Mouse (Mus musculus) small intestine, adult 2 months (tissue): ENCODE data around the gene Gm884. TPM values are rescaled to one million over a fixed set of nuclear protein-coding genes. Genes with fewer than 3 reads are reported as not detected.

Experiments used
- H3K27ac ChIP-seq: fragments of 200-500 bp; 2 replicates; pipeline ENCODE4 v1.5.1; 2012; ENCODE audit warnings: low read depth, low read length, control low read depth, inconsistent platforms; ENCODE audit not compliant: insufficient read depth
- H3K27me3 ChIP-seq: fragments of 200-500 bp; 2 replicates; pipeline ENCODE4 v1.6.1; 2012; ENCODE audit warnings: mild to moderate bottlenecking, moderate library complexity, low read length, inconsistent platforms; ENCODE audit not compliant: control insufficient read depth, insufficient read depth
- H3K36me3 ChIP-seq: fragments of 200-500 bp; 2 replicates; pipeline ENCODE4 v1.6.1; 2012; ENCODE audit warnings: mild to moderate bottlenecking, low read length, control low read depth, inconsistent platforms; ENCODE audit not compliant: control insufficient read depth, insufficient read depth
- H3K4me1 ChIP-seq: fragments of 200-500 bp; 2 replicates; pipeline ENCODE4 v1.6.1; 2012; ENCODE audit warnings: low read length, inconsistent platforms, mixed read lengths; ENCODE audit not compliant: control insufficient read depth, insufficient read depth, insufficient read length
- H3K4me3 ChIP-seq: fragments of 200-500 bp; 2 replicates; pipeline ENCODE4 v1.5.1; 2012; ENCODE audit warnings: low read depth, mild to moderate bottlenecking, control low read depth, inconsistent platforms, low read length, moderate library complexity
- CTCF ChIP-seq: fragments of 200-500 bp; IDR thresholded peaks from 2 replicates; pipeline ENCODE4 v1.5.1; 2012; ENCODE audit warnings: low read depth, mild to moderate bottlenecking, control low read depth, inconsistent platforms, low read length, moderate library complexity, mixed read lengths; ENCODE audit not compliant: insufficient replicate concordance, insufficient read length; ENCODE audit errors: extremely low read depth
- POLR2A ChIP-seq: fragments of 200-500 bp; IDR thresholded peaks from 2 replicates; pipeline ENCODE4 v1.6.1; 2012; ENCODE audit warnings: low read depth, mild to moderate bottlenecking, control low read depth, inconsistent platforms, low read length, moderate library complexity
- WGBS: fragments of 180-500 bp; shearing (Covaris S2); methylation state at CpG from one replicate; pipeline ENCODE4 v1.1.7; 2018; 5-methylcytosine and 5-hydroxymethylcytosine counted together
- polyA plus RNA-seq: library from polyadenylated mRNA; depleted of rRNA; stranded (reverse); fragments of >200 nt; gene quantifications from 2 replicates; pipeline ENCODE4 v1.2.3, GENCODE M21; 2012

Gm884 gene
- polyA plus RNA-seq, 1 experiment = not detected

DNA sequence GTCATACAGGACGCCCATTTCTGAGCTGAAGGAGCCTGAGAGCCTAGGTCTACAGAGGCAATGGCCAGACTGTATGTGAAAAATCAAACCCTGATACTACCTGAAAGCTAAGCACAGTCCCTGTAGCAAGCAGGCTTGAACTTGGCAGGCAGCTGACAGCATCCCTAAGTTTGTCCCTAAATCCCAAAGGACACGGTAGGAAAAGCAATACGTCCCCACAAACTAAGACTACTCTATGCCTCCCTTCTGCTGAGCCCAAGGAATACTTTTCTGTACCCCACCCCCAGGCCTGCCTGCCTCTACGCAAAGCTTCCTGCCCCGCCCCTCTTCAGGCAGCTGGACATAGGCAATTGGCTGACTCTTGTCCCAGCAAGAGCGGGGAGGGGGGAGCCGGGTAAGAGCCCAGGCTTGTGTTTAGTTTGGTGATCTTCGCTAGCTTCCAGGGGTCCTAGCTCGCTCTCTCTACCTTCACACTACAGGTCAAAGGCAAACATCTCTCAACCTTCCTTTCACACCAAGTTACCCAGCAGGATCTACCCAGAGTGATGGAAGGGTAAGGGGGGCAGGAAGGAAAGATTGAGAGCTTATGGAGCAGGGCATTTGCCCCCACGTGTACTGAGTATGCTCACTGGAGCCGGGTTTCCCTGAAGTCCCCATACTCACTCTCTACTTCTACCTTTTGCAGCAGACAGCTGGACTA lies 27.1 kb upstream of the Gm884 start:
- TF ChIP-seq CTCF (no peak), POLR2A (no peak)
- no peaks in the 10 kb centered on the region for H3K36me3 ChIP-seq
- no peak overlapping the region for H3K4me3 ChIP-seq
- 15% methylated on average over 11 of the region's 11 CpGs for WGBS
- peaks cover 29% of the 10 kb centered on the region for H3K27me3 ChIP-seq
- H3K4me1 ChIP-seq = peaks cover 10% of the 10 kb centered on the region
- H3K27ac ChIP-seq = no peak overlapping the region

DNA sequence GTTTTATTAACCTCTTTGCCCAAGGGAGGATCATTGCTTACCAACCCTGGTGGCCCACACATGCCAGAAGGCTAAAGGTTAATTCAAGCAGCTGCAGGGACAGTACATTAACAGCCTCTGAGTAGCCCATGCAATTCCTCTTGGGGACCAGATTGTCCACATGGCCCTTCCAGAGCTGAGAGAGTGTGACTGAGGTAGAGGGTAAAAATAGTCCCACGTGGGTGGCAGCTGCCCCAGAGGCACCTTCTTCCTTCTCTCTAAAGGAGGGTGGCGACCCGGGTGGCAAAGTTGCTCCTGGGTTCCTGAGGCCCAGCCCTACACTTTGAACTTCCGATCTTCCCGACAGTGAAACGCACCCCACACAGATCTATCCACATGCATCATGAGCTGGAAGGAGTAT lies 25.4 kb upstream of the Gm884 start:
- H3K4me1 ChIP-seq = peaks cover 7% of the 10 kb centered on the region
- TF ChIP-seq POLR2A = no peak
- no peak for TF ChIP-seq CTCF
- H3K27ac ChIP-seq = no peak overlapping the region
- no peaks in the 10 kb centered on the region for H3K36me3 ChIP-seq
- H3K27me3 ChIP-seq = peaks cover 29% of the 10 kb centered on the region
- 78% methylated on average over 6 of the region's 6 CpGs for WGBS
- no peak overlapping the region for H3K4me3 ChIP-seq

DNA sequence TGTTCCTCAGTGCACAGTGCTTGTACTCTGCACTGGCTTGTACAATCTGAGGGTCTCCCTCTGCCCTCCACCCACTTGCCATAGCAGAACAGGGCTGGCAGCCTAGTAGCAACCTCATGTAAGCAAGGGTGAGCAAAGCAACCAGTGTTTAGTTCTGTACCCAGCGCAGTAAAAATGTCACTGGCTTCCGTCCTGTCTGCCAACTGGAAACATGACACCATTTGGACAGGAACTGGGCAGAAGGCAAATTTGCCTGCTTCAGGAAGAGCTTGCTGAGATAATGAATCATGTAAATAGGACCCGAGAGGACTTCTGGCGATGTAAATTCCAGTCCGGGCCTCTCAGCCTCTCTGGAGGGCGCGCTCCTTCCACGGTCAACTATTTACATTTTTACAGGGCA lies 24.8 kb upstream of the Gm884 start:
- H3K36me3 ChIP-seq = no peaks in the 10 kb centered on the region
- H3K4me3 ChIP-seq = no peak overlapping the region
- no peak overlapping the region for H3K27ac ChIP-seq
- peaks cover 7% of the 10 kb centered on the region for H3K4me1 ChIP-seq
- WGBS = 53% methylated on average over 8 of the region's 8 CpGs
- TF ChIP-seq POLR2A = no peak
- TF ChIP-seq CTCF = no peak
- peaks cover 24% of the 10 kb centered on the region for H3K27me3 ChIP-seq

DNA sequence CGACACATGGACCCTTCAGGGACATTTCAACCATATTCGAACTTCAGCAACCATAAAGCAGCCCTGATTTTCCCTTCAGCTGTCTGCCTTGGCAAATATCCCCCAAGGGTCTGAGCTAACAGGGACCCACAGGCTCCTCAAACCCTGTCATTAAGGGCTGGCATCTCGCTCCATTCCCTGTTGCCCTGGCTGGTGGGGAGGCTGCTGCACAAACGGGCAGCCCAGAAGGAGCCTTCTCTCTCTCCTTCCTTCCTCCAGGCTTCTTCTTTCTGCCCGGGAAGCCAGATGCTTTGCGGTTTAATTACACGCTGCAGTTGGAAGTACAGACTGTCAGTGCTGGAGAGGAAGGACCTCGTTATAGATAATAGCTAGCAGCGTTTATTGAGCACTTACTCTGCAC lies 22.3 kb upstream of the Gm884 start:
- Histone ChIP-seq H3K4me3 (no peak overlapping the region), H3K36me3 (no peaks in the 10 kb centered on the region), H3K27ac (no peak overlapping the region), H3K4me1 (no peaks in the 10 kb centered on the region), H3K27me3 (peaks cover 12% of the 10 kb centered on the region)
- no peak for TF ChIP-seq POLR2A
- TF ChIP-seq CTCF = no peak
- 55% methylated on average over 9 of the region's 9 CpGs for WGBS

DNA sequence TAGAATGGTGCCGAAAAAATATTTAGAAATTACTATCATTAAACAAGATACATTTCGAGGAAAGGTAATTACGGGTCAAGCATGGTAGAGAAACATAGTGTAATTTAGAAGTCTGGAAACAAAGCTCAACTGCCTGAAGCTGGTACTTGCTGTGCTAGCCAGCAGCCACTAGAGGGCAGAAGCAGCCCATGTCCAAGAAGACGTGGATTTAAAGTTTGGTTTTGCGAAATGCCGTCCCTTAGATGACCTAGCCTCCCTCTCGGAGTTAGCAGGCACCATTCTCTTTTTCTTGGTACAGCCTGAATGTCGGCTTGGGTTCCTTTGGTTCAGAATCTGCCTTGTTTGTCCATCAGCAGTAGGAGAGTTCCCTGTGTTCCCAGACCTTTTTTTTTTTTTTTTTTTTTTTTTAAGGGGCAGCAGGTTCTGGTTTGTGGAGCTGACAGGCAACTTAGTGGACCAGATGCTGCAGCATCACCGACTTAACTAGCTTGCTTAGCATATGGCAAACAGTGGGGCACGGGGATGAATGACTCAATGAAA lies 18.5 kb upstream of the Gm884 start:
- Histone ChIP-seq H3K27ac (no peak overlapping the region), H3K4me1 (no peaks in the 10 kb centered on the region), H3K27me3 (peaks cover 5% of the 10 kb centered on the region; the same call in 1 of the 2 replicates), H3K4me3 (no peak overlapping the region), H3K36me3 (no peaks in the 10 kb centered on the region)
- no peak for TF ChIP-seq POLR2A
- peak; percentile 95; the same call in 1 of the 2 replicates for TF ChIP-seq CTCF
- WGBS = 2% methylated on average over 10 of the region's 10 CpGs

DNA sequence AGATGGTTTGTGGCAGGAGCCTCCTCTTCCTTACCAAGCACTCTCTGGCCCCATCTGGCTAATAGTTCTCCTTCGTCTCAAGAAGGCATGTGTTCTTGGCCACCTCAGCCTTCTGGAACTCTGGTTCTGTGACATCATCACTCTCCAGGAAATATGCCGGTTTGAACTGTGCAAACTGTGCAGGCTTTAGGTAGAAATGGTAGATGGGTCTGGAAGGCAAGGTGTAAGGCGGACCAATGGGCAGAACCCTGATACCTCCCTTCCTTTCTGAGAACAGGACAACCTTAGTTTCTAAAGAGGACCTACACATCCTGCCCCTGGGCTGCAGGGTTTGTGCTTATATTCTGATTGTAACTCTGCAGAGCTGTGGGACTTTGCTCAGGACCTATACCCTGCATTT lies 17.9 kb upstream of the Gm884 start, which contains the start of gene Lyzl6:
Gene Lyzl6, minus strand, starts transcription at position 101 of the 400 bp plus-strand sequence.
- no peak within 1 kb of the TSS for H3K27ac ChIP-seq
- H3K4me1 ChIP-seq = no peaks in the 10 kb centered on the region
- TF ChIP-seq POLR2A (no peak), CTCF (no peak)
- peaks cover 5% of the 10 kb centered on the region; the same call in 1 of the 2 replicates for H3K27me3 ChIP-seq
- 61% methylated on average over 3 of the region's 3 CpGs for WGBS
- no peaks in the 10 kb centered on the region for H3K36me3 ChIP-seq
- no peak within 1 kb of the TSS for H3K4me3 ChIP-seq

DNA sequence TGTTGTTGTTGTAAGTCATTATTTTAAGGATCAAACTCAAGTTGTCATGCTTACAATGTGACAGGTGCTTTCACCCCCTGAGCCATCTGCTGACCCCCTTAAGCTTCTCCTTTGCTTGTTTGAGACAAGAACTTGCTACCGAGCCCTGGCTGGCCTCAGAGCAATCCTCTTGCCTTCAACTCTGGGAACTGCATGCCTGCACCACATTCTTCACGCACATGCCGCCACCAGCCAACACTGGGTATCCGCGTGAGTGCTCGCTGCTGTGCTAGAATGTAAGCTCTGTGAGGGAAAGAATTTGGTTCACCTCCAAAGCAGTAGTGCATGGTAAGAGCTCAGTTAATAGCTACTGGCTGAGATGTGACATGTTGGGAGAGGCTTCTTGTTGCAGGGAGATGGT lies 15.3 kb upstream of the Gm884 start:
- peaks cover 5% of the 10 kb centered on the region; the same call in 1 of the 2 replicates for H3K27me3 ChIP-seq
- H3K36me3 ChIP-seq = no peaks in the 10 kb centered on the region
- no peaks in the 10 kb centered on the region for H3K4me1 ChIP-seq
- TF ChIP-seq POLR2A (no peak), CTCF (no peak)
- H3K4me3 ChIP-seq = no peak overlapping the region
- 68% methylated on average over 6 of the region's 6 CpGs for WGBS
- no peak overlapping the region for H3K27ac ChIP-seq
